Mouse (Mus musculus) ES-E14 (cell line): ENCODE data around the gene Cdc42.

Experiments used
- CHD2 ChIP-seq: IDR thresholded peaks from 2 replicates; pipeline ENCODE4 v1.6.1; 2014; ENCODE audit warnings: mild to moderate bottlenecking, low read depth, low read length, inconsistent platforms
- ZNF384 ChIP-seq: IDR thresholded peaks from 2 replicates; pipeline ENCODE4 v1.6.1; 2012; ENCODE audit warnings: low read depth, low read length, inconsistent platforms

GRCm38 (mm10) chr4:137345112-137345511 is 12.4 kb downstream of the Cdc42 start:
- TF ChIP-seq ZNF384, result no peak
- no peak for TF ChIP-seq CHD2
